Mouse (Mus musculus) hindbrain, embryonic 10.5 days (tissue): ENCODE measurements around the gene Banf2. TPM values are rescaled to one million over a fixed set of nuclear protein-coding genes. Genes with fewer than 3 reads are reported as not detected.

ENCODE experiments used
- DNase-seq: peaks from one replicate; pipeline ENCODE4 v3.0.0-alpha.2; 2017; ENCODE audit warnings: low spot score
- H3K27ac ChIP-seq: fragments of 300-500 bp; sonication (generic); 2 replicates; pipeline ENCODE4 v1.5.1; 2016; ENCODE audit warnings: mild to moderate bottlenecking, moderate library complexity
- H3K27me3 ChIP-seq: fragments of 300-500 bp; sonication (generic); 2 replicates; pipeline ENCODE4 v1.6.1; 2016; ENCODE audit warnings: mild to moderate bottlenecking; ENCODE audit not compliant: poor library complexity, insufficient read depth, severe bottlenecking
- H3K36me3 ChIP-seq: fragments of 300-500 bp; sonication (generic); 2 replicates; pipeline ENCODE4 v1.6.1; 2016; ENCODE audit warnings: mild to moderate bottlenecking, moderate library complexity
- H3K4me1 ChIP-seq: fragments of 300-500 bp; sonication (generic); replicated peaks from 2 replicates; pipeline ENCODE4 v1.6.1; 2016; ENCODE audit warnings: mild to moderate bottlenecking
- H3K4me3 ChIP-seq: fragments of 300-500 bp; sonication (generic); 2 replicates; pipeline ENCODE4 v1.5.1; 2016; ENCODE audit warnings: mild to moderate bottlenecking, moderate library complexity
- H3K9me3 ChIP-seq: fragments of 300-500 bp; sonication (generic); 2 replicates; pipeline ENCODE4 v1.6.1; 2016; ENCODE audit warnings: mild to moderate bottlenecking, moderate library complexity
- WGBS: fragments of 180-500 bp; shearing (Covaris S2); methylation state at CpG from one replicate; pipeline ENCODE4 v1.1.7; 2016; 5-methylcytosine and 5-hydroxymethylcytosine counted together
- polyA plus RNA-seq: library from polyadenylated mRNA; unstranded; fragments of >200 nt; fragmentation: Nextera tagmentation; extraction: Ambion mirVana; gene quantifications from 2 replicates; pipeline ENCODE4 v1.2.1, GENCODE M21; 2016

Banf2 gene
- polyA plus RNA-seq, result not detected in 2 replicates

GRCm38 (mm10) chr2:144032664-144033063, at the start of gene Banf2:
Gene Banf2, plus strand, starts transcription at chr2:144033059.
- Histone ChIP-seq H3K27me3 (no peaks in the 10 kb centered on the region), H3K4me3 (no peak within 1 kb of the TSS), H3K27ac (no peak within 1 kb of the TSS), H3K36me3 (no peaks in the 10 kb centered on the region), H3K9me3 (no peaks in the 10 kb centered on the region), H3K4me1 (no peaks in the 10 kb centered on the region)
- DNase-seq, result no peak
- 88% methylated on average over 2 of the region's 2 CpGs for WGBS

GRCm38 (mm10) chr2:143983482-143983881, 49.4 kb upstream of the Banf2 start:
- no peak overlapping the region for H3K4me3 ChIP-seq
- no peaks in the 10 kb centered on the region for H3K9me3 ChIP-seq
- WGBS, result 84% methylated on average over 2 of the region's 2 CpGs

DNA sequence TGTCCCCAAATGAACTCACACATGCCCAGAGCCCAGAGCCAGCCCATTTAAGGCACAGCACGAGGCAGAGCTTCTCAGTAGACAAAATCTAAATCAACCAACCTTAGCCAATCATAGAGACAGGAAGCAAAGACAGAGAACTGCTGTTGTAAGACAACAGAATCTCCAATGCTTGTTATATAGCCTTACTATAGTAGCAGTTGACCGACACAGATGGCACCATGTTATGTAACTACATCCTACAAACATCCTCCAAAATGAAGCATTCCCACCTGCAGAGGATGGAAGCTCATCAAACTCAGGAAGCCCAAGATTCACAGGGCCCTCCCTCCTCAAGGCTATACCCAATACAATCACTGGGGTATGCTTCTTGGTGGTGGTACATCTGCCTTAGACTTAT, 45.4 kb upstream of the Banf2 start:
- Histone ChIP-seq H3K27ac (no peak overlapping the region), H3K4me3 (no peak overlapping the region), H3K9me3 (no peaks in the 10 kb centered on the region), H3K27me3 (no peaks in the 10 kb centered on the region), H3K4me1 (no peaks in the 10 kb centered on the region), H3K36me3 (peaks cover 31% of the 10 kb centered on the region)
- no peak for DNase-seq
- WGBS, result 78% methylated on average over 2 of the region's 2 CpGs

More at GRCm38 (mm10) chr2:143983482-143983881, 49.4 kb upstream of the Banf2 start:
- peaks cover 35% of the 10 kb centered on the region for H3K36me3 ChIP-seq
- DNase-seq, result no peak
- no peak overlapping the region for H3K27ac ChIP-seq
- no peaks in the 10 kb centered on the region for H3K27me3 ChIP-seq
- H3K4me1 ChIP-seq, result no peaks in the 10 kb centered on the region

- no peak for DNase-seq
- Histone ChIP-seq H3K27me3 (no peaks in the 10 kb centered on the region), H3K36me3 (peaks cover 31% of the 10 kb centered on the region), H3K4me3 (no peak overlapping the region), H3K9me3 (no peaks in the 10 kb centered on the region), H3K4me1 (no peaks in the 10 kb centered on the region), H3K27ac (no peak overlapping the region)
- 92% methylated on average over 3 of the region's 3 CpGs for WGBS
These were observed 44.8 kb upstream of the Banf2 start for GRCm38 (mm10) chr2:143988016-143988415.

- no peak for DNase-seq
- H3K27me3 ChIP-seq, result no peaks in the 10 kb centered on the region
- WGBS, result 69% methylated on average over 1 of the region's 1 CpGs
These were observed 41.9 kb upstream of the Banf2 start for GRCm38 (mm10) chr2:143990997-143991396.

GRCm38 (mm10) chr2:143991964-143992672, 40.7 kb upstream of the Banf2 start:
- H3K4me3 ChIP-seq, result no peak overlapping the region
- whole genome bisulfite sequencing, result 96% methylated on average over 7 of the region's 7 CpGs
- no peaks in the 10 kb centered on the region for H3K9me3 ChIP-seq
- H3K27me3 ChIP-seq, result no peaks in the 10 kb centered on the region
- H3K4me1 ChIP-seq, result no peaks in the 10 kb centered on the region
- DNase-seq, result no peak
- peaks cover 16% of the 10 kb centered on the region for H3K36me3 ChIP-seq
- H3K27ac ChIP-seq, result no peak overlapping the region

More at GRCm38 (mm10) chr2:143990997-143991396, 41.9 kb upstream of the Banf2 start:
- Histone ChIP-seq H3K9me3 (no peaks in the 10 kb centered on the region), H3K27ac (no peak overlapping the region), H3K4me3 (no peak overlapping the region), H3K36me3 (peaks cover 17% of the 10 kb centered on the region), H3K4me1 (no peaks in the 10 kb centered on the region)

DNA sequence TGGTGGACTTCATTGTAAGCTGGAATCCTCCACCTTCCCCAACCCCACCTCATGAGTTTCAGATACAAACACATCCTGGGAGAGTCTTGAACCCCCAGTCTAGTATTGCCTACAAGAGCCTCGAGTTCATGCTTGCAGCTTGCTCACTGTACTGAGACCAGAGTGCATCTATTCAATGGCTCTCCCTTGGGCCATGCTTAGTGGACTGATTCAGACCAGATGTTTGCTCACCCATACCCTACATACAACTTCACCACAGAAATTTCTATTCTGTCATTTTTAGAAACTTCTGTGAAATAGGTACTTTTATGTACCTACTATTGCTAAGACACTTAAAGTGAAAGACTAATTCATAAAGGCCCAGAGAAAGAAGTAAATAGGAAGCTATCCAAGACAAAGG, 39.9 kb upstream of the Banf2 start:
- no peaks in the 10 kb centered on the region for H3K9me3 ChIP-seq
- H3K4me3 ChIP-seq, result no peak overlapping the region
- no peaks in the 10 kb centered on the region for H3K27me3 ChIP-seq
- H3K4me1 ChIP-seq, result no peaks in the 10 kb centered on the region
- no peak for DNase-seq
- peaks cover 10% of the 10 kb centered on the region for H3K36me3 ChIP-seq
- no peak overlapping the region for H3K27ac ChIP-seq
- WGBS, result 69% methylated on average over 1 of the region's 1 CpGs

GRCm38 (mm10) chr2:144002229-144002984, 30.5 kb upstream of the Banf2 start:
- H3K4me3 ChIP-seq, result no peak overlapping the region
- no peak for DNase-seq
- no peak overlapping the region for H3K27ac ChIP-seq
- no peaks in the 10 kb centered on the region for H3K9me3 ChIP-seq
- no peaks in the 10 kb centered on the region for H3K27me3 ChIP-seq
- 0 out of 2 replicates have a peak, but pooled peaks cover 7% of the 10 kb centered on the region for H3K36me3 ChIP-seq
- WGBS, result 88% methylated on average over 5 of the region's 5 CpGs
- H3K4me1 ChIP-seq, result no peaks in the 10 kb centered on the region

- WGBS, result 79% methylated on average over 2 of the region's 2 CpGs
- H3K27me3 ChIP-seq, result no peaks in the 10 kb centered on the region
- no peak overlapping the region for H3K27ac ChIP-seq
- no peak for DNase-seq
- no peaks in the 10 kb centered on the region for H3K9me3 ChIP-seq
- no peak overlapping the region for H3K4me3 ChIP-seq
- H3K4me1 ChIP-seq, result no peaks in the 10 kb centered on the region
- 0 out of 2 replicates have a peak, but pooled peaks cover 5% of the 10 kb centered on the region for H3K36me3 ChIP-seq
These were observed 29.3 kb upstream of the Banf2 start for GRCm38 (mm10) chr2:144003544-144003943.

DNA sequence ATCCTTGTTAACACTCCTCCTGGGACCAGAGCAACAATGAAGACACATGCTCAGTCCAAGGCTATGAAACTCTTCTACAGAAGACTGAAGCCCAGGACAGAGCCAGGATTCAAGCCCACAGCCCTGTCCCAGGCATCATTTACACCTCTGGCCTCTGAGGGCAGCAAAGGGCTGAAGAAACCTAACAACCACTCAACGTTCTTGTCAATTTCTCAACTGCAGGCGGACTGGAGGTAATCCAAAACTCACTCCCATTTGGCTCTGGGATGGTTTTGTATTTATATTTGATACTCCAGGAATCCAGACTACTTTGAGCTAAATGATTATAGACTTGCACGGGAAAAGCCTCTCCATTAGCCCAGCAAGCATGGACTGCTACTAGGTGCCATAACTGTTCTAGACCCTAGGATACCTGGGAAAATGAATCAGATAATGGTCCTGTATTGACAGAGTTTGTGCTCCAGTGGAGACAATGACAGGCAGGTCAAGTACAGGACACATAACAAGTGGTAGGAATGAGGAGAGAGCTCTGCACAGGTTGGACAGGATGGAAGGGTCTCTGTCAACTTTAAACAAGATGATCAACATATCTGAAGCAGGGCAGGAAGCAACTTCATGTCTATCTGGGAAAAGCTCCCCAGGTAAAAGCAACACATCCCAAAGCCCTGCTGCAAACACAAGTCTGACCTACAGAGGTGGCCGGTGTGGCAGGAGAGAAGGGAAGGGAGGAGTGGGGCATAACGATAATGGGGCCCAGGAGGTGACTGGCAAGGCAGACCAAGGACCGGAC, 27.5 kb upstream of the Banf2 start:
- H3K36me3 ChIP-seq, result no peaks in the 10 kb centered on the region
- H3K4me1 ChIP-seq, result peaks cover 18% of the 10 kb centered on the region
- no peak overlapping the region for H3K4me3 ChIP-seq
- WGBS, result 84% methylated on average over 6 of the region's 6 CpGs
- H3K9me3 ChIP-seq, result no peaks in the 10 kb centered on the region
- no peak for DNase-seq
- H3K27me3 ChIP-seq, result no peaks in the 10 kb centered on the region
- H3K27ac ChIP-seq, result no peak overlapping the region

DNA sequence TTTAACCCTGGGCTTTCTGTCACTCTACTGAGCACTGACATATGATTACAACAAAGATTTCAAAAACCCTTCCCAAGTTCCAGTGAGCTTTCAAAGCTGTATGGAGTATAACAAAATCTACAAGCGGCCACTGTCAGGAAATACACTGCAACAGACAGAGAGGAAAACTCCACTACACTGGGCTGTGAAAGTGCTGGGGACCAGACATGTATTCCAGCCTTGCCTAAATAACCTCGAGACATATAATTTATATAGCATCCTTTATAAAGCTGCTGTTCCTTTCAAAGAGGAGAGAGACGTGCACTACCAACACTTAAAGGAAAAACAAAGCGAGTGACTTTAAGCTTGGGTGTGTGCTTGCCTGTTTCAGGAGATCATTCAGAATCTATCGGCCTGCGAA, 26.2 kb upstream of the Banf2 start:
- Histone ChIP-seq H3K27ac (no peak overlapping the region), H3K9me3 (no peaks in the 10 kb centered on the region), H3K4me3 (no peak overlapping the region), H3K27me3 (no peaks in the 10 kb centered on the region), H3K36me3 (no peaks in the 10 kb centered on the region), H3K4me1 (peaks cover 24% of the 10 kb centered on the region)
- 92% methylated on average over 6 of the region's 6 CpGs for WGBS
- DNase-seq, result no peak

DNA sequence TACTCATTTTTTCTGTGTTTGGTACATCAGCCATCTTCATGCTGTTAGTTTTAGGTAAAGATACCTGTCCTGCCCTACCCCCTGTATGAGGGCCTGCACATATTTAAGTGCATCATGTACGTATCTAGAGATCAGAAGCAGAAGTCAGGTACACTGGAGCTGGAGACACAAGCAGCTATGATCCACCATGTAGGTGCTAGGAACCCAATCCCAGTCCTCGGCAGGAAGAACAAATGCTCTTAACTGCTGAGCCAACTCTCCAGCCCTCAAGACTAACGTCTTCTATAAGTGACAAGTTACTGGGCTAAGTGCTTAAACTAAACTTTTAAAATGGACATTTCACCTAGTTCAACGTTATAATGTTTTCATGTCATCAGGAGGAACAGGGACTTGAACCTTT, 25.6 kb upstream of the Banf2 start:
- Histone ChIP-seq H3K4me1 (peaks cover 24% of the 10 kb centered on the region), H3K4me3 (no peak overlapping the region), H3K36me3 (no peaks in the 10 kb centered on the region), H3K27ac (no peak overlapping the region), H3K9me3 (no peaks in the 10 kb centered on the region), H3K27me3 (no peaks in the 10 kb centered on the region)
- 90% methylated on average over 4 of the region's 4 CpGs for WGBS
- DNase-seq, result no peak
